Mouse (Mus musculus) liver, embryonic 12.5 days (tissue): ENCODE data around the gene Pla2g12b. TPM values are rescaled to one million over a fixed set of nuclear protein-coding genes. Genes with fewer than 3 reads are reported as not detected.

Experiments used
- ATAC-seq: fragments of 200-750 bp; cut with Nextera tagmentation; 2 replicates; pipeline ENCODE4 v1.8.0; 2017; ENCODE audit warnings: moderate number of reproducible peaks, mild to moderate bottlenecking, moderate library complexity
- H3K27ac ChIP-seq: fragments of 300-500 bp; sonication (generic); 2 replicates; pipeline ENCODE4 v1.5.1; 2016; ENCODE audit warnings: mild to moderate bottlenecking
- H3K27me3 ChIP-seq: fragments of 300-500 bp; sonication (generic); replicated peaks from 2 replicates; pipeline ENCODE4 v1.6.1; 2016; ENCODE audit warnings: mild to moderate bottlenecking, moderate library complexity
- H3K36me3 ChIP-seq: fragments of 300-500 bp; sonication (generic); 2 replicates; pipeline ENCODE4 v1.6.1; 2016; ENCODE audit warnings: mild to moderate bottlenecking, moderate library complexity
- H3K4me1 ChIP-seq: fragments of 300-500 bp; sonication (generic); 2 replicates; pipeline ENCODE4 v1.6.1; 2016
- H3K4me2 ChIP-seq: fragments of 300-500 bp; sonication (generic); 2 replicates; pipeline ENCODE4 v1.6.1; 2016; ENCODE audit warnings: mild to moderate bottlenecking, moderate library complexity
- H3K4me3 ChIP-seq: fragments of 300-500 bp; sonication (generic); 2 replicates; pipeline ENCODE4 v1.5.1; 2016; ENCODE audit warnings: mild to moderate bottlenecking, moderate library complexity
- H3K9ac ChIP-seq: fragments of 300-500 bp; sonication (generic); 2 replicates; pipeline ENCODE4 v1.6.1; 2016; ENCODE audit warnings: mild to moderate bottlenecking, moderate library complexity
- H3K9me3 ChIP-seq: fragments of 300-500 bp; sonication (generic); replicated peaks from 2 replicates; pipeline ENCODE4 v1.6.1; 2016; ENCODE audit warnings: mild to moderate bottlenecking, moderate library complexity
- WGBS: fragments of 180-500 bp; shearing (Covaris S2); methylation state at CpG from one replicate; pipeline ENCODE4 v1.1.7; 2016; ENCODE audit not compliant: insufficient replicate concordance; 5-methylcytosine and 5-hydroxymethylcytosine counted together
- polyA plus RNA-seq: library from polyadenylated mRNA; unstranded; fragments of >200 nt; fragmentation: Nextera tagmentation; extraction: Ambion mirVana; gene quantifications from 2 replicates; pipeline ENCODE4 v1.2.1, GENCODE M21; 2016

The Pla2g12b gene
- 39.0 and 41.3 TPM in 2 replicates for polyA plus RNA-seq

DNA sequence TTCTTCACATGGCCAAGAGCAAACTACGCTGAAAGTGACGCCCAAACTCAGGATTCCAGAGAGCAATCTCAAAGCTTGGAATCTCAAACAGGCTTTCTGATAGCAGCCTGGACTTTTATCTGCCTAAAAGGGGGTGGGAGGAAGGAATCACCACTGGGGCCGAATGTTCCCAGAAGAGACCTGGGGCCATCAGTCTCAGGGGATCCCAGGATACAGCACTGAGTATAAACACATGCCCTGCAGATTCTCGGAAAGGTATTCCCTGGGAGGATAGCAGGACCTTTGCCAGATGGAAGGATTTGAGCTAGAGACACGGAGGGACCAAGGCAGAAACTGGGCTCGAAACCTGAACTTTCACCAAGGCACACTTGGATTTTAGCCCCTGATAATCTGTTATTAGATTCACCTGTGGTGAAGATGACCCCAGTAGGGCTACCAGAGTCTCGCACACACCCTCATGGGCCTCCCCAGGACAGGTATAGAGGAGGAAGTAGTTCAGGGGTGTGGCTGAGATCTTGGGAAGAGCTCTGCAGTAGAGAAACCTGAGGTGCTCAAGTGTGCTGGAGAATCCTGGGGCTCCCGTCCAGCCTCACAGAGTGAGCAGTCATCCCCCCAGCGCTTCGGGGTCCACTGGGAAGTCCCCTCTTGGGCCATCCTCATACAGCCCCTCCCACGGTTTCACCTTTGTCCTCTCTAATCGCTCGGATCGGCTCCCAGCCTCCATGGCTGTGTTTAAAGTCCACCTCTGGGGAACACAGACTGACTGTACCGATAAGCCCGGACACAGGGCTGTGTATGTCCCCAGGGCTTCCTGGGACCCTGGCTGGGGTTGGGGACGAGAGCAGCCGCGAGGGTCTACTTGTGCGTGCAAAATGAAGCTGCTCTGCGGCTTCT lies at the start of gene Pla2g12b:
Gene Pla2g12b, plus strand, starts transcription at position 762 of the 894 bp plus-strand sequence.
- Histone ChIP-seq H3K9me3 (no peaks in the 10 kb centered on the region), H3K27ac (peak within 1 kb of the TSS; percentile 71), H3K36me3 (no peaks in the 10 kb centered on the region), H3K4me3 (peak within 1 kb of the TSS; percentile 37), H3K4me2 (peak within 1 kb of the TSS; percentile 45), H3K27me3 (no peaks in the 10 kb centered on the region), H3K9ac (peak within 1 kb of the TSS; percentile 39; the same call in 1 of the 2 replicates), H3K4me1 (no peaks in the 10 kb centered on the region)
- peak; percentile 89 for ATAC-seq
- WGBS, result 56% methylated on average over 21 of the region's 21 CpGs

DNA sequence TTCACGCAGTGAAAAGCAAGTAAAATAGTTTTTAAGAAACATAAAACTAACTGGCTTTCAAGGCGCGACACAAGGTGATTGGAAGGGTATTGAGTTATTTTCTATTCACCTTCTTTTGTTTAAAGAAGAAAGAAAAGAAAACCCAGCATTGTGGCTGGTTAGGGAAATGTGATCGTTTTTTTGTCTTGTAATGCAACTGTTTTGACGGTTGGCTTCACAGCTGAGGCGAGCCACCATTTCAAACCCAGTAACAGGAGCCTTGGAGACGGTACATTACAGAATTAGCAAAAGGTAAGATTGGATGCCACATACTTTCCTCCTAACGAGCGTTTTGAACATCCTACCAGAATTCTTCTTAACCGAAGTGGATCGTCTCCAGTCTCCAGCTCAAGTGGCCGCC lies 49.3 kb upstream of the Pla2g12b start:
- H3K27me3 ChIP-seq, result no peaks in the 10 kb centered on the region
- no peak overlapping the region for H3K4me3 ChIP-seq
- H3K27ac ChIP-seq, result no peak overlapping the region
- H3K4me2 ChIP-seq, result no peak overlapping the region
- H3K4me1 ChIP-seq, result peaks cover 11% of the 10 kb centered on the region
- H3K9me3 ChIP-seq, result no peaks in the 10 kb centered on the region
- H3K36me3 ChIP-seq, result peaks cover 76% of the 10 kb centered on the region
- no peak for ATAC-seq
- H3K9ac ChIP-seq, result no peak overlapping the region
- whole genome bisulfite sequencing, result 86% methylated on average over 12 of the region's 12 CpGs

DNA sequence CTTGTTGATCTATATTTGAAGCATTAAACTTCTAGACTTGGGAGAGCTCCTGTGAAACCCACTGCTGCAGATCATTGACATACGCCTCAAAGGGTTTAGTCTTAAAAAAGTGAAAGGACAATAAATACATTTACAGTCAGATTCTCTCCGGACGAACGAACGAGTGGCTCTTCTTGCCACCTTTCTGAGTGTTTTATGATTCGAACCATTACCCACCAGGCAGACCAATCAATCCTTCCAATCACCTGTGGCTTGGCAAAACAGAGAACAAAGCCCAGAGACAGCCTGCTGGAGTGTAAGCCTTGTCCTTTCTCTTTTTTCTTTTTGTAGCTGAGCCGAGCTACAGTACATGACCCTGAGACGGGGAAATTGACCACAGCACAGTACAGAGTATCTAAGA lies 48.4 kb upstream of the Pla2g12b start:
- H3K36me3 ChIP-seq, result peaks cover 80% of the 10 kb centered on the region

DNA sequence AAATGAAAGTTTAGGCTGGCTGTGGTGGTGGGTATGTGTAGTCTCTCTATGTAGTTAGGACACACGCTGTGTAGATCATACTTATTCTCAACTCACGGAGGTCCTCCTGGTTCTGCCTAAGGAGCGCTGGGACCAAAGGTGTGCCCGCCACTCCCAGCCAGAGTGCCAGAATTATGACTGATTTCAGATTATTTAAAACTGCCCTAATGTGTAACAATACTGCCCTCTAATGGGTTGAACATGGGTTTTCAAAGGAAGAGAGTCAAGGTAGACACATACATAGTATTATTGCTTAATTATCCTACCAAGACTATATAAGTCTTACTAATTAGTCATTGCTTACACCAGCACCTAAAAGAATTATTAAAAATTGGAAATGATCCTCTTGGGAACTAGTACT lies 44.7 kb upstream of the Pla2g12b start:
- Histone ChIP-seq H3K9ac (no peak overlapping the region), H3K4me2 (no peak overlapping the region), H3K27ac (no peak overlapping the region), H3K36me3 (peaks cover 80% of the 10 kb centered on the region), H3K4me3 (no peak overlapping the region), H3K9me3 (no peaks in the 10 kb centered on the region), H3K4me1 (peaks cover 14% of the 10 kb centered on the region), H3K27me3 (no peaks in the 10 kb centered on the region)
- no peak for ATAC-seq
- 83% methylated on average over 4 of the region's 4 CpGs for WGBS

More for the DNA sequence above, 48.4 kb upstream of the Pla2g12b start:
- H3K27ac ChIP-seq, result no peak overlapping the region
- no peaks in the 10 kb centered on the region for H3K27me3 ChIP-seq
- peaks cover 8% of the 10 kb centered on the region; the same call in 1 of the 2 replicates for H3K4me1 ChIP-seq
- H3K4me2 ChIP-seq, result no peak overlapping the region
- no peak for ATAC-seq
- H3K9me3 ChIP-seq, result no peaks in the 10 kb centered on the region
- no peak overlapping the region for H3K9ac ChIP-seq
- no peak overlapping the region for H3K4me3 ChIP-seq
- 78% methylated on average over 8 of the region's 8 CpGs for WGBS

DNA sequence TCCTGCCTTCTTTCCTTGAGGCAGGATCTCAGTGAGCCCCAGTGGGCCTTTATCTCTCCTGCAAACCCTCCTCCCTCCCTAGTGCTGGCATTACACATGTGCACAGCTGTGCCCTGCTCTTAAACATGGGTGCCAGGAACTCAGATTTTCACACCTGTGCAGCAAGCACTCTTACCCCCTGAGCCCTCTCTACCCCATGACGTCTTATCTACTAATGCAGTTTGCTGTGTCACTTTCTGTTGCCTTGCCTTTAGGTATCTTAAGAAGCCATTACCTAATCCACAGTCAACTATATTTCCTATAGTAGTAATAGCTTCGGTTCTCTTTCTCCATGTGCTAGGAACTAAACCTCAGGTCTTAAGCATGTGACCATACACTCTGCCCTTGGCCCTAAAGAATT lies 40.3 kb upstream of the Pla2g12b start:
- ATAC-seq, result peak; percentile 64
- WGBS, result 38% methylated on average over 2 of the region's 2 CpGs
- Histone ChIP-seq H3K4me3 (no peak overlapping the region), H3K9me3 (no peaks in the 10 kb centered on the region), H3K27me3 (no peaks in the 10 kb centered on the region), H3K36me3 (peaks cover 91% of the 10 kb centered on the region), H3K9ac (no peak overlapping the region), H3K4me2 (no peak overlapping the region), H3K27ac (no peak overlapping the region; the same call in 1 of the 2 replicates), H3K4me1 (peaks cover 24% of the 10 kb centered on the region)

DNA sequence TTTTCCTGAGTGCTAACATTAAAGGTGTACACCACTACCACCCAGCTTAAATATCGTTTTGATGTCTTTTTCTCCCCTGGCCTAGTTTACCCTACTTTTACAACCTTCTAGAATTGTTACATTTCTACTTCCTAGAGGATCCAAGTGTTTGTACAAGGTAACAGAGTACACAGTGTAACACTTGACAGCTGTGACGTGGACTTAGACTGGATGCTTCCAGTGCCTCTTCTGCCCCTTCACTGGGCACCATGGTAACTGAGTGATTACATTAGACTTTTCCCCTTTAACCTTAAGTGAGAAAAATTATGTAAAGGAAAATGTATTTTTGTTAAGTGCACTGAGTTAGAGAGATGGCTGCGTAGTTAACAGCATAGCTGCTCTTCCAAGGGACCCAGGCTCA lies 38.9 kb upstream of the Pla2g12b start:
- H3K27me3 ChIP-seq, result no peaks in the 10 kb centered on the region
- no peak overlapping the region for H3K27ac ChIP-seq
- H3K9ac ChIP-seq, result no peak overlapping the region
- no peak overlapping the region for H3K4me3 ChIP-seq
- no peak for ATAC-seq
- WGBS, result 82% methylated on average over 3 of the region's 3 CpGs
- peaks cover 98% of the 10 kb centered on the region for H3K36me3 ChIP-seq
- no peak overlapping the region for H3K4me2 ChIP-seq
- peaks cover 24% of the 10 kb centered on the region for H3K4me1 ChIP-seq
- no peaks in the 10 kb centered on the region for H3K9me3 ChIP-seq

DNA sequence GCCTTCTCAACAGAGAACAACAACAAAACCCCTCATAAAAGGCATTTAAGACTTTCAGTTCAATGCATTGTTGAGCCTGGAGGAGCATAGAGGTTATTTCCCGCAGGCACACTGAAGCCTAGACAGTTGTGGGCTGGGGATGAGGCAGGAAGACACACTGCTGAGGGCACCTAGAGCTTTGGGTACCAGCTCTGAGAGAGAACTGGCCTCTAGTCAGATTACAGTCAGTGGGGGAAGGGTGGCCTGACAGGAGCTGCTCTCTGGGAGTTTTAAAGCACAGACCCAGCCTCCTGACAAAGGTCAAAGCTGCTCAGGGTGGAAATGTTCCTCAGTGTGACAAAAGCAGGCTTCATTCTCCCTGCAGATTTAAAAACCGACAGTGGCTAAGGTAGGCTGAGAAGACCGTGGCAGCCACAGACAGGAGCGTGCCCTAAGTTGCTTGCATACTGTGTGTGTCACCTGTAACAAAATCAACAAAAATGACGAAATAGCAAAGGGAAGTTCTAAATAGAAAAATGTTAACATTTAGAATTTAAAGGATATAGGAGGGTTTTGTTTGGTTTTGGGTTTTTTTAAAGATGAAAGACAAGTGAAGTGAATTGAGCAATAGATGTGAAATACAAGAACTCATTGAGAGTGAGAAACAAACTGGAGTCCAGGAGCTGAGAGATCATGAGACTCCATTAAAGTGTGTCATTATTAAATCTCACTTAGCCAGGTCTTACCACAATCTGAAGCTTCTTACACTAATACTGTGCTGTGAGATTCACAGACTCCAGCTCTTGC lies 37.5 kb upstream of the Pla2g12b start:
- 79% methylated on average over 5 of the region's 5 CpGs for WGBS
- Histone ChIP-seq H3K36me3 (peaks cover 98% of the 10 kb centered on the region), H3K27ac (peak overlapping the region; percentile 27; the same call in 1 of the 2 replicates), H3K4me3 (no peak overlapping the region), H3K4me2 (no peak overlapping the region), H3K4me1 (peaks cover 24% of the 10 kb centered on the region), H3K9ac (no peak overlapping the region), H3K9me3 (no peaks in the 10 kb centered on the region), H3K27me3 (no peaks in the 10 kb centered on the region)
- ATAC-seq, result peak; percentile 42

DNA sequence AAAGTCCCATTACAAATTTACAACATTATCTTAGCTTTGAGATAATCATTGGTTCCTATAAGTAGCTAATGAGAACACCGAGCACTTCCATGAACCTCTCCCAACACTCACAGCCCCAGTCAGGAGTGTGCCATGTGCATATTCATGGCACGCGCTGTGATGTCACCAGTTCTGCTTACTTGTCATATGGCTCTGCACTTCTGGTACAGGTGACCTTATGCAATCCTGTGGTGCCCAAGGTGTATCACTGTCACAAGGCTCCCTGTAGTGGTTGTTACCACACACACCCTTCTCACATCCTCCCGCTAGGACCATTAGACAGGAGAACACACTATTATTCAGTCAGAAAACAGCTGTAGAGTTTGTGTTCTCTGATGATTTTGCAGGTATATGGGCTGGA lies 36.7 kb upstream of the Pla2g12b start:
- H3K27me3 ChIP-seq, result no peaks in the 10 kb centered on the region
- H3K27ac ChIP-seq, result no peak overlapping the region
- no peak overlapping the region for H3K4me2 ChIP-seq
- H3K4me3 ChIP-seq, result no peak overlapping the region
- H3K4me1 ChIP-seq, result peaks cover 24% of the 10 kb centered on the region
- ATAC-seq, result no peak
- H3K9ac ChIP-seq, result no peak overlapping the region
- no peaks in the 10 kb centered on the region for H3K9me3 ChIP-seq
- WGBS, result 93% methylated on average over 4 of the region's 4 CpGs
- peaks cover 98% of the 10 kb centered on the region for H3K36me3 ChIP-seq

DNA sequence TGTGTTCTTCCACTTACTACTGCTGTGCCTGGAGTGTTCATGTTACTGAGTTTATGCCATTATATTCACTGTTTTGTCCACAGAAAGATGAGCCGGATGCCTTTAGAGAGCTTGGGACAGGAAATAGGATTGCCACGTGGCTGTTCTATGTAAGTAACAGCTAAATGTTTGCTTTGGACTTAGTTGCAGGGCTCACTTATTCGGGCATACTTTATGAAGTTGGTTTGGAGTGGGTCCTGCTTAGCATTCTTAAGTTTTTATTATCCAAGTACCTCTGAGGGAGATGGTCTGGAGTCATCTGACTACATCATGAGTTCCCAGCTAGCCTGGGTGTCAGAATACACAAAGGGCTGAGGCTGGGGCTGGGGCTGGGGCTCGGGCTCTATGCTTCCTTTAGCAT lies 36.3 kb upstream of the Pla2g12b start:
- Histone ChIP-seq H3K9me3 (no peaks in the 10 kb centered on the region), H3K4me3 (no peak overlapping the region), H3K9ac (no peak overlapping the region), H3K4me2 (no peak overlapping the region), H3K36me3 (peaks cover 96% of the 10 kb centered on the region), H3K27me3 (no peaks in the 10 kb centered on the region), H3K4me1 (peaks cover 24% of the 10 kb centered on the region), H3K27ac (no peak overlapping the region)
- ATAC-seq, result no peak
- WGBS, result 76% methylated on average over 4 of the region's 4 CpGs

DNA sequence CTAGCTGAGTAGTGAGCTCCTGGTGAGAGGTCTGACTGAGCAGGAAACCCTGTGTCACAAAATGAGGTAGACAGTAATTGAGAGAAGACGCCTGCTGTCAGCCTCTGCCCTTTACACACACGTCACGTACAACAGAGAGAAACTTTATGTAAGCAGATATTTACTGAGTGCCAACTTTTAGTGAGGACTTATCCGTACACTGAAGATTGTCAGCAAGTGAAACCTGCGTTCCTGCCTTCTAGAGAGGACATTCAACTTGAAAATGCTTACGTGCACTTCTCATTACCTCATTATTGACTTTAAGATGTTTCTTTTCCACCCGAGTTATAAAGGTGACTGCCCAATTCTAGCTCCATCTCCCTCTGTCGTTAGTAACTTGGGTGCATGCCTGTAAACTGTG lies 34.7 kb upstream of the Pla2g12b start:
- no peaks in the 10 kb centered on the region for H3K27me3 ChIP-seq
- H3K4me3 ChIP-seq, result no peak overlapping the region
- no peaks in the 10 kb centered on the region for H3K9me3 ChIP-seq
- H3K36me3 ChIP-seq, result peaks cover 95% of the 10 kb centered on the region
- no peak overlapping the region for H3K4me2 ChIP-seq
- ATAC-seq, result no peak
- H3K4me1 ChIP-seq, result peaks cover 11% of the 10 kb centered on the region
- H3K27ac ChIP-seq, result no peak overlapping the region
- 81% methylated on average over 8 of the region's 8 CpGs for WGBS
- no peak overlapping the region for H3K9ac ChIP-seq

DNA sequence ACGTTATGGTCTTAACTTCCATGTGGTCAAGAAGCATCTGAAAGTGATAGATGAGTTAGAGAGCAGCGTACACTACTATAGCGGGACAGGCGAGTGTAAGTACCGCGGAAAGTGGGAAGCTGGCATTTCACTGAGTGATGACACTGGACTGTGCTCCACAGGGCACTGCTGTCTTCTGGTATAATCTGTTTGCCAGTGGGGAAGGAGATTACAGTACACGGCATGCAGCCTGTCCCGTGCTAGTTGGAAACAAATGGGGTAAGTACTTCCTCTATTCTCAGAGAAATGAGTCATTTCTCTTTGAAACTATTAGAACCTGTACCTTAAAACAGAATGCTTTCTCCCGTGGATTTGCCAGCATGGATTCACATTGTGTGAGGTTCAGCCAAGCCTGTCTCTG lies 34.0 kb upstream of the Pla2g12b start:
- peaks cover 8% of the 10 kb centered on the region for H3K4me1 ChIP-seq
- H3K9me3 ChIP-seq, result no peaks in the 10 kb centered on the region
- WGBS, result 77% methylated on average over 9 of the region's 9 CpGs
- peaks cover 94% of the 10 kb centered on the region for H3K36me3 ChIP-seq
- no peak for ATAC-seq
- no peak overlapping the region for H3K4me3 ChIP-seq
- H3K4me2 ChIP-seq, result no peak overlapping the region
- H3K27me3 ChIP-seq, result no peaks in the 10 kb centered on the region
- no peak overlapping the region for H3K27ac ChIP-seq
- H3K9ac ChIP-seq, result no peak overlapping the region

DNA sequence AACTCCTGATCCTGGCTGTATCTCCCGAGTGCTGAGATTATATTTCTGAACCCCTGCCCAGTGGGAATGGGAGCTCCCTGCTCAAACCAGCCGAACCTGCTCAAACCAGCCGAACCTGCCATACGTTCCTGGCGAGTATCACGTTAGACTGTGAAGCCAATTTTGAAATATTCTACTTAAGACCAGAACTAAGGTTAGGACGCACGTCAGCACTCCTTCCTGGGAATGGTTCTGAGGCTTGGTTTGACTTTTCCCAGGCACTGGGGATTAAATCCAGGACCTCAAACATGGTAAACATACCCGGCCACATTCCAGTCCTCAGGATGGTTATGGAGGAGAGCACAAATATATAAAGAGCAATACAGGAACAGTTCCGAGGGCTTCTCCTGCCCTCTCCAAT lies 25.6 kb upstream of the Pla2g12b start:
- peaks cover 18% of the 10 kb centered on the region for H3K4me1 ChIP-seq
- no peaks in the 10 kb centered on the region for H3K27me3 ChIP-seq
- H3K9ac ChIP-seq, result no peak overlapping the region
- H3K4me3 ChIP-seq, result no peak overlapping the region
- no peak for ATAC-seq
- peaks cover 23% of the 10 kb centered on the region for H3K36me3 ChIP-seq
- no peak overlapping the region for H3K4me2 ChIP-seq
- no peaks in the 10 kb centered on the region for H3K9me3 ChIP-seq
- WGBS, result 84% methylated on average over 10 of the region's 10 CpGs
- H3K27ac ChIP-seq, result no peak overlapping the region
